Mouse (Mus musculus) ES-Bruce4 (cell line): ENCODE results near the gene Rasgrp4.

Experiments
- EP300 ChIP-seq: IDR thresholded peaks from 2 replicates; pipeline ENCODE4 v1.6.1; 2011; ENCODE audit warnings: low read depth, low read length; ENCODE audit not compliant: insufficient read depth
- POLR2A ChIP-seq: IDR thresholded peaks from one replicate; pipeline ENCODE4 v1.8.1; 2011; ENCODE audit warnings: low read length; ENCODE audit not compliant: insufficient read depth

- TF ChIP-seq POLR2A (peak; percentile 89), EP300 (0 out of 2 replicates have a peak, but pooled peaks have one; percentile 21)
These were observed 45.6 kb downstream of the Rasgrp4 start, which contains the start of gene Psmd8 for GRCm38 (mm10) chr7:29180077-29180853.
